ENCODE assay signal across 29 mouse cellular contexts in genomic region chr9:35893112-35893511, GRCm38 (mm10). TPM values are rescaled to one million over a fixed set of nuclear protein-coding genes. Genes with fewer than 3 reads are reported as not detected.
DNase-seq lines count a peak whose midpoint lies in the region.
"Not testable (repeated sequence)": the region's sequence is repeated elsewhere in the genome, so short reads cannot be mapped to it uniquely, and the experiment has no call there.
"Had no signal": no experiment of that assay in that cellular context is flagged by ENCODE, and none has a peak within 500 bp of the region (broad histone marks: within the 10 kb centered on the region; RNA-seq: fewer than 3 reads in every experiment).

No protein-coding gene starts in this region.

- intact Hi-C loops in left cerebral cortex, postnatal 36 days (cut with DNase I), result not testable (repeated sequence)

- DNase-seq in frontal cortex, adult 2 months (ENCODE audit: extremely low spot score in 1 of 2, low spot score in 1 of 2), result peak; percentile 38 to 41
- DNase-seq in layer of hippocampus, adult 18-20 months (ENCODE audit: low spot score in 2 of 2), result peak; percentile 41 to 67
- DNase-seq in layer of hippocampus, adult 9-10 months (ENCODE audit: low spot score), result peak; percentile 13
- peak; percentile 5 to 23 for DNase-seq in left cerebral cortex, adult 18-20 months (ENCODE audit: low spot score in 2 of 2)
- peak; percentile 10 to 13 for DNase-seq in left cerebral cortex, postnatal 36 days (ENCODE audit: low spot score in 2 of 2)
- DNase-seq in right cerebral cortex, postnatal 36 days (ENCODE audit: low spot score in 2 of 2), result peak; percentile 0 to 11

RNA-seq across cellular contexts. Expression of gene 9230113P08Rik, which starts 15.1 kb away (rescaled TPM):
- not detected in 2 replicates for polyA plus RNA-seq in frontal cortex, adult 2 months (2012; rRNA removed)
- total RNA-seq in layer of hippocampus, adult 18-20 months (2021), result under 1 TPM in 1 of 2 experiments, not detected in 1; 0.20 TPM
- total RNA-seq in left cerebral cortex, adult 18-20 months (2021), result not detected
- total RNA-seq in left cerebral cortex, postnatal 36 days (2021), result not detected
- total RNA-seq: adrenal gland, adult 2 months; adrenal gland, postnatal 14 days; adrenal gland, postnatal 4 days; gastrocnemius, adult 8-10 months; gastrocnemius, postnatal 25 days; heart, adult 18-20 months; heart, postnatal 10 days; heart, postnatal 36 days; MEL had no signal
- polyA plus RNA-seq: adrenal gland, adult 2 months; brain, embryonic 14.5 days; C2C12; CD4-positive, CD25-positive, alpha-beta regulatory T cell, adult 4 months; embryonic facial prominence, embryonic 10.5 days; embryonic facial prominence, embryonic 13.5 days; erythroblast, embryonic 14.5 days; forebrain, embryonic 12.5 days; forebrain, embryonic 15.5 days; heart, embryonic 12.5 days; heart, embryonic 15.5 days; hindbrain, embryonic 10.5 days; hindbrain, embryonic 13.5 days; hindbrain, embryonic 16.5 days had no signal

RNA-seq across cellular contexts. Expression of gene 9230110F15Rik, which starts 49.2 kb away (rescaled TPM):
- not detected in 2 replicates for polyA plus RNA-seq in frontal cortex, adult 2 months (2012; rRNA removed)
- total RNA-seq in layer of hippocampus, adult 18-20 months (2021), result not detected
- total RNA-seq in left cerebral cortex, adult 18-20 months (2021), result not detected
- total RNA-seq in left cerebral cortex, postnatal 36 days (2021), result not detected
- total RNA-seq: adrenal gland, adult 2 months; adrenal gland, postnatal 14 days; adrenal gland, postnatal 4 days; gastrocnemius, adult 8-10 months; gastrocnemius, postnatal 25 days; heart, adult 18-20 months; heart, postnatal 10 days; heart, postnatal 36 days; MEL had no signal
- polyA plus RNA-seq: adrenal gland, adult 2 months; brain, embryonic 14.5 days; C2C12; CD4-positive, CD25-positive, alpha-beta regulatory T cell, adult 4 months; cortical plate, adult 2 months; embryonic facial prominence, embryonic 10.5 days; embryonic facial prominence, embryonic 13.5 days; erythroblast, embryonic 14.5 days; forebrain, embryonic 12.5 days; forebrain, embryonic 15.5 days; heart, embryonic 12.5 days; heart, embryonic 15.5 days; hindbrain, embryonic 10.5 days; hindbrain, embryonic 13.5 days; hindbrain, embryonic 16.5 days had no signal

Comparison
In these comparisons a context has a peak if more than half of its experiments do, and no peak if none do; other contexts are left out.
1. Peak in every context shown above with its lines: DNase-seq.